Mouse (Mus musculus): Measurements from ENCODE around the gene Zfx.

Zfx gene

DNA sequence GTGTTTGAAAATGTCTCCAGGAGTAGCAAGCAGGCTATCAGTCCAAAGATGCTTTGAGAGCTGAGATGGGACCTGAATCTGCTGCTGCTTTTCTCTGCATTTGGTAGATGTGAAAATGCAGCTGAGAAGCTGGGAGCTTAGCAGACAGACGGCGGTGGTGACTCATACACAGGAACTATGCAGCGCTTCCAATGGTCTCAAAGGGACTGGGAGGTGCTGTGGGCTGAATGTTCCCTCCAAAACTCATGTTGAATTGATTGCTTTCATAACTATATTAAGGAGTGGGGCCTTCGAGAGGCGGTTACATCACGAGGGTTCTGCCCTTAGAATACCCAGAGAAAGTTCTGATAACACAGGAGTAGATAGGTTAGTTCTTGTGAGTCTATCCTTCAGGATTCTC lies 62.3 kb downstream of the Zfx start:
- peak; percentile 82 for DNase-seq (ENCODE audit: low read depth, low spot score)

DNA sequence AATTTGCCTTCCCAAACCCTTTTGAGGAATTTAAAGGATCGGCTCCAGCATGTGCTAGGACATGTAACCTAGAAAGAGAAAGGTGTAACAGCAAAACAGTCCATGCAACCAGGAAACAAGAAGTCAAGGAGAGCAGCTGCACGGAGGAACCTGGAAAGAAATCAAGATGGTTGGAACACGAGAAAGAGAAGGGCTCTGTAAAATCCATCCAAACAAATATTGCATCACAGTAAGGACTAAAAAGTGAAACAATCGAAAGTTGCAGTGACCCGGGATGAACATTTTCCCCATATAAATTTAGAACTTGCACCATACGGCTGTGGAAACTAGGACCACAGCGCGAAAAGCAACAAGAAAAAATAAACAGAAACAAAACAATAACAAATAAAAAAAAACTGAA lies 62.8 kb downstream of the Zfx start:
- DNase-seq (ENCODE audit: low read depth, low spot score) = peak; percentile 39

DNA sequence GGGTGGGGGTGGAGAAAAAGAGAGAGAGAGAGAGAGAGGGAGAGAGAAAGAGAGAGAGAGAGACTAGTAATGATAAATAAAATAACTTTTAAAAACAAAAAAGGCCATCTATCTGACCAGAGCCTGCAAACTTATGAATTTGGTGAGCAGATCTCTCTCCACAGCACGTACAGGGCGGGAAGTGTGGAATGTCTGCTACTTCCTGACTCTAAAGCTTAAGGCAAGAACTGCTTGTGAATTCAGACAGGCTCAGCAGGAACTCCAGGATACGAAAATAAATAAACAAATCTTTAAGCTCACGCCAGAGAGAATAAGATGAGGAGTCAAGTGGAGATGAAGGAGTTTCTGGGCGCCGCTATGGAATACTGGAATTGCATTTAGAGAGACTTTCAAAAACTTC lies 64.8 kb downstream of the Zfx start:
- no peak for DNase-seq (ENCODE audit: low read depth, low spot score)

DNA sequence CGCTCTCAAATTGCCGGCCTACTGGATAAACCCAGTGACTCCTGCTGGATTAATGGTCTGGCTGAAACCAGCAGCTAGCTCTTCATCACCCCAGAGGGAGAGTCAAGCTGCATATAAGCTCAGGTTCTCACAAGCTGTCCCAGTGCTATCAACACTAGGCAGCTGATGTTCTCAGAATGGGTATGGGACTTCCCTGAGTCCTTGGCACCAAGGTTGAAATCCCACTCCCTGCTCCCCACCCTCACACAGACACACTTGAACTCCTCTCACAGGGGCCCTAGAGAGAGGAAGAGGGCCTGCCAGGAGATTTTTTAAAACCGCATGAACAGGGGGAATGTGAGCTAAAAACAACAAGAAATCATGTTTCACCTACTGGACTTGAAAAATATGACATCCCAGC lies 74.5 kb downstream of the Zfx start:
- no peak for DNase-seq (ENCODE audit: low read depth, low spot score)

DNA sequence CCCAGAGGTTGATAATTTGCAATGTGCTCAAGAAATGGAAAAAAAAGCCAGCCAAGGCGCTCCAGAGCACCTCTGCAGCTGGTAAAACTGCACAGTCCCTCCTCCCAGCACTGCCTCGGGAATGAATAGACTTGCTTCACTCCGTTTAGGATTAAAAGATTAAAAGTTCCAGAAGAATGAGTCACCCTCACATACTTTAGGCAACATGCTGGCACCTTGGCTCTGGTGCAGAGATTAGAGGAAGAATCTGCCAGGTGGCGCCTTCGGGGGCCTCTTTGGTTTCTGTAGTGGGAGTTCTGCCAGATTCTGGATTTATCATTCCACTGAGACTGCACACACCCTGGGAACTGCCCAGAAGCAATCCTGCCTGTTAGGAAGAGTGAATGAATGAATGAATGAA lies 75.5 kb downstream of the Zfx start:
- peak; percentile 81 for DNase-seq (ENCODE audit: low read depth, low spot score)

DNA sequence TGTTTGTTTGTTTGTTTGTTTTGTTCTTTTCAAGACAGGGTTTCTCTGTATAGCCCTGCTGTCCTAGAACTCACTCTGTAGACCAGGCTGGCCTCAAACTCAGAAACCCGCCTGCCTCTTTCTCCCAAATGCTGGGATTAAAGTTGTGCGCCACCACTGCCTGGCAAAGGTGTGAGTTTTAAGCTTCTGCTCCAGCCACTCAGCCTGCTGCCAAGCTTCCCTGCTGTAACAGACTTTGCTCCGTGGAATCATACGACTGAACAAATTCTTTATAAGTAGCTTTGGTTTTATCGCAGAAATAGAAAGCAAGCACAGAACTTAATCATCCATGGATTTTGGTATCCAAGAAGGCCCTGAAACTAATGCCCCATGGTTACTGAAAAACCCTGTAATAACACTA lies 76.1 kb downstream of the Zfx start:
- no peak for DNase-seq (ENCODE audit: low read depth, low spot score)

DNA sequence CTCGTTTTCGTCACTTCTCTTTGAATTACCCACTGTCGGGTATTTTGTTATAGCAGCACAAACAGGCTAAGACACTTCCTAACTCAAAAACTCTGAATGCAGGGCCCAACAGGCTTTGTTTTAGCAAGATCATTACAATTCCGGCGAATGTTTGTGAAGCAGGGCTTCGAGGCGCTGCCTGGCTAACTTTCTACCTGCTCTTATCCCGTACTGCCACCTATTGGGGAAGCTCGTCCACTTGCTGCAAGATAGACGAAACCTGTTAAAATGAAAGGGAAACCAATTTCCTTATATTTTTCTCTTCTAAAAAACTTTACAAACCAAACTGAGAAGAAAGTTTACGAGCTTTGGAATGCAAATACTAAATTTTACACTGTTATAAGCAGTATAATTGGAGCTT lies 90.6 kb downstream of the Zfx start:
- DNase-seq (ENCODE audit: low read depth, low spot score) = peak; percentile 77

DNA sequence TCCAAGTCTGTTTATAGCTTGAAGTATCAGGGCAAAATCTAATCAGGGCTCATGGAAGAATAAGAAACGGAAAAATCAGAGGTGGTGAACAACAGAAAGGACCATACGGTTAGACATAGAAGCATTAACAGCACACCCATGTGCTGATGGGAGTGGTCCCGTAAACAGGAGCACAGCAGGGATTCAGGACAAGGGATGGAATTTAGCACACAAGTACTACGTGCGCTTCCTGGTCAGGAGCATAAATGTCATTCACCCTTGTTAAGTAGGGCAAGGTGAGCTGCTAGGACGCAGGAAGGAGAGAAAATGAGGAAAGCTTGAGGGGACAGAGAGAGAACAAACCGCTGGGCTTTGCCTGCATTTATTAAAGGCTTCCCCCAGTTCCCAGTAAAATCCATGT lies 93.4 kb downstream of the Zfx start:
- DNase-seq (ENCODE audit: low read depth, low spot score) = no peak

All from 3T3-L1 (cell line).